Mouse (Mus musculus) kidney, postnatal 14 days (tissue): ENCODE measurements around the gene 9430015G10Rik.
"Not testable (repeated sequence)": the region's sequence is repeated elsewhere in the genome, so short reads cannot be mapped to it uniquely, and the experiment has no call there.

Experiments used
- DNase-seq: peaks from one replicate; pipeline ENCODE4 v3.0.0; 2022; ENCODE audit warnings: mixed read lengths

9430015G10Rik gene

GRCm38 (mm10) chr4:156097770-156098366 is 11.9 kb upstream of the 9430015G10Rik start:
- DNase-seq, result no peak

- DNase-seq, result no peak
Measured at GRCm38 (mm10) chr4:156099427-156099826, 10.4 kb upstream of the 9430015G10Rik start.

- DNase-seq, result no peak
Measured at GRCm38 (mm10) chr4:156100501-156100900, 9.3 kb upstream of the 9430015G10Rik start.

- DNase-seq, result peak; percentile 33
Measured at GRCm38 (mm10) chr4:156101481-156101903, 8.3 kb upstream of the 9430015G10Rik start.

- no peak for DNase-seq
Measured at GRCm38 (mm10) chr4:156103342-156103741, 6.4 kb upstream of the 9430015G10Rik start.

- DNase-seq, result peak; percentile 76
Measured at GRCm38 (mm10) chr4:156108606-156109546, 906 bp upstream of the 9430015G10Rik start.

- DNase-seq, result peak; percentile 14
Measured at GRCm38 (mm10) chr4:156124077-156124476, 14.3 kb downstream of the 9430015G10Rik start.

GRCm38 (mm10) chr4:156125393-156125792 is 15.6 kb downstream of the 9430015G10Rik start:
- no peak for DNase-seq

GRCm38 (mm10) chr4:156126841-156127240 is 17.1 kb downstream of the 9430015G10Rik start:
- DNase-seq, result no peak

- DNase-seq, result no peak
Measured at GRCm38 (mm10) chr4:156128746-156129145, 19.0 kb downstream of the 9430015G10Rik start.

GRCm38 (mm10) chr4:156130436-156130835 is 20.7 kb downstream of the 9430015G10Rik start, which contains the start of gene Rnf223:
TSS of gene Rnf223 (plus strand) at chr4:156130513.
- DNase-seq, result peak; percentile 8

GRCm38 (mm10) chr4:156130940-156131339 is 21.2 kb downstream of the 9430015G10Rik start:
- no peak for DNase-seq

GRCm38 (mm10) chr4:156133334-156133733 is 23.6 kb downstream of the 9430015G10Rik start:
- DNase-seq, result no peak

GRCm38 (mm10) chr4:156133943-156134605 is 24.3 kb downstream of the 9430015G10Rik start:
- peak; percentile 37 for DNase-seq

GRCm38 (mm10) chr4:156135112-156135511 is 25.3 kb downstream of the 9430015G10Rik start:
- DNase-seq, result no peak

GRCm38 (mm10) chr4:156135801-156136200 is 26.0 kb downstream of the 9430015G10Rik start:
- no peak for DNase-seq

GRCm38 (mm10) chr4:156136285-156137100 is 26.7 kb downstream of the 9430015G10Rik start:
- no peak for DNase-seq

- not testable (repeated sequence) for DNase-seq
Measured at GRCm38 (mm10) chr4:156150887-156151286, 41.1 kb downstream of the 9430015G10Rik start.

GRCm38 (mm10) chr4:156154771-156155170 is 45.0 kb downstream of the 9430015G10Rik start:
- DNase-seq, result no peak

GRCm38 (mm10) chr4:156166477-156166876 is 56.7 kb downstream of the 9430015G10Rik start:
- DNase-seq, result no peak

GRCm38 (mm10) chr4:156168611-156169010 is 58.8 kb downstream of the 9430015G10Rik start:
- no peak for DNase-seq

- no peak for DNase-seq
Measured at GRCm38 (mm10) chr4:156169129-156169528, 59.3 kb downstream of the 9430015G10Rik start.
